Mouse (Mus musculus): ENCODE data around the gene Cat. TPM values are rescaled to one million over a fixed set of nuclear protein-coding genes. Genes with fewer than 3 reads are reported as not detected.

Gene Cat
- polyA plus RNA-seq, 1 experiment from 2014 or later: 102 TPM

- H3K27ac ChIP-seq: no peak within 1 kb of the TSS
- H3K9me3 ChIP-seq (replicated peaks): no peaks in the 10 kb centered on the region
- no peaks in the 10 kb centered on the region for H3K4me1 ChIP-seq (replicated peaks)
- H3K9ac ChIP-seq: no peak within 1 kb of the TSS
- no peak within 1 kb of the TSS for H3K4me2 ChIP-seq
- H3K36me3 ChIP-seq: no peaks in the 10 kb centered on the region
- ATAC-seq (ENCODE audit: low read depth) (no peak), DNase-seq (no peak)
- WGBS (ENCODE audit: insufficient replicate concordance): 64% methylated on average over 6 of the region's 6 CpGs
- H3K27me3 ChIP-seq: no peaks in the 10 kb centered on the region
- no peak within 1 kb of the TSS for H3K4me3 ChIP-seq (replicated peaks)
Measured at GRCm38 (mm10) chr2:103411348-103411747, 73.6 kb downstream of the Cat start, which contains the start of gene Elf5. Gene Elf5, plus strand, starts transcription at chr2:103411688.

- Histone ChIP-seq H3K27me3 (no peaks in the 10 kb centered on the region; the same call in 1 of the 2 replicates), H3K9ac (no peak overlapping the region), H3K4me1 (replicated peaks) (no peaks in the 10 kb centered on the region), H3K36me3 (no peaks in the 10 kb centered on the region), H3K4me2 (no peak overlapping the region), H3K4me3 (replicated peaks) (no peak overlapping the region), H3K9me3 (replicated peaks) (no peaks in the 10 kb centered on the region), H3K27ac (no peak overlapping the region)
- DNase-seq: no peak
- ATAC-seq (ENCODE audit: low read depth): no peak
- WGBS (ENCODE audit: insufficient replicate concordance): 59% methylated on average over 3 of the region's 3 CpGs
Measured at GRCm38 (mm10) chr2:103406239-103406638, 78.7 kb downstream of the Cat start.

Other genes starting within 250 kb of the Cat start
- 0.08 and 0.19 TPM in 2 replicates for gene Ehf, start 181.9 kb downstream of the Cat start, polyA plus RNA-seq (2015; fragmentation: Nextera tagmentation; extraction: Ambion mirVana)
- 0.03 TPM in 1 of 2 replicates, not detected in the other for gene Elf5, start 73.5 kb downstream of the Cat start, polyA plus RNA-seq (2015; fragmentation: Nextera tagmentation; extraction: Ambion mirVana)
- gene Abtb2, start 81.2 kb upstream of the Cat start, polyA plus RNA-seq (2015; fragmentation: Nextera tagmentation; extraction: Ambion mirVana): 1.9 and 2.6 TPM in 2 replicates